Mouse (Mus musculus): Measurements from ENCODE around the gene Agbl5.

DNA sequence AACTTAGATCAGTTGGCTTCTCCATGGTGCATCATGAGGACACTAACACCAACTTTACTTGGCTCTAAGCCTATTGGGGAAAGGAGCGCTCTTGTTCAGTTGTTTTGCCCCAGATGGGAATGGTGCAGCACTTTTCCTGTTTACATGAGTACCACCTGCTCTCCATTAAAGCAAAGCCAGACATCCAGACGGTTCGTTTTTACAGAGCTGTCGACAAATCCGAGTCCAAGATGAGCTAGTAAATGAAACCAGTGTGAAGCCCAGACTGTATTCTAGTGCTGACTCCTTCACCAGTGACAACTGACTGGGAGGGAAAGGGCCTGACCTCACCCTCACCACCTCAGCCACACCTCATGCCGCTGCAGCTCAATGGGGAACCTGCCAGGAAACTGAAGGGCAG, 9.9 kb upstream of the Agbl5 start:
- TF ChIP-seq POLR2A (IDR thresholded peaks at IDR 0.05; ENCODE audit: low read depth, low read length) (no peak), CTCF (conservative IDR thresholded peaks at IDR 0.05; ENCODE audit: insufficient read depth, insufficient read length, low read depth, low read length) (no peak)
